Mouse (Mus musculus): ENCODE measurements around the gene Mb21d2.

- TF ChIP-seq CTCF (IDR thresholded peaks at IDR 0.05; ENCODE audit: control insufficient read depth, insufficient read depth, insufficient read length) (no peak), CEBPB (IDR thresholded peaks at IDR 0.05; ENCODE audit: low read depth) (no peak)
These were observed 45.8 kb downstream of the Mb21d2 start for GRCm38 (mm10) chr16:28883649-28884048.

Data from C2C12 (cell line).